Mouse (Mus musculus) thymus, adult 2 months (tissue): ENCODE measurements around the gene Rmdn3. TPM values are rescaled to one million over a fixed set of nuclear protein-coding genes. Genes with fewer than 3 reads are reported as not detected.

Experiments
- DNase-seq: peaks from one replicate; pipeline ENCODE4 v3.0.0; 2021
- H3K27ac ChIP-seq: fragments of 200-500 bp; 2 replicates; pipeline ENCODE4 v1.5.1; 2012; ENCODE audit warnings: low read length, control low read depth; ENCODE audit not compliant: control insufficient read depth, insufficient read depth
- H3K27me3 ChIP-seq: fragments of 200-500 bp; 2 replicates; pipeline ENCODE4 v1.6.1; 2012; ENCODE audit warnings: mild to moderate bottlenecking, low read length, moderate library complexity, mixed read lengths; ENCODE audit not compliant: control insufficient read depth, insufficient read depth
- H3K36me3 ChIP-seq: fragments of 200-500 bp; 2 replicates; pipeline ENCODE4 v1.6.1; 2012; ENCODE audit warnings: mild to moderate bottlenecking, low read length, moderate library complexity; ENCODE audit not compliant: control insufficient read depth, insufficient read depth
- H3K4me1 ChIP-seq: fragments of 200-500 bp; replicated peaks from 2 replicates; pipeline ENCODE4 v1.6.1; 2012; ENCODE audit warnings: low read length; ENCODE audit not compliant: control insufficient read depth, insufficient read depth
- H3K4me3 ChIP-seq: fragments of 200-500 bp; 2 replicates; pipeline ENCODE4 v1.5.1; 2012; ENCODE audit warnings: mild to moderate bottlenecking, low read length, control low read depth, moderate library complexity; ENCODE audit not compliant: control insufficient read depth, insufficient read depth
- CTCF ChIP-seq: fragments of 200-500 bp; IDR thresholded peaks from 2 replicates; pipeline ENCODE4 v1.5.1; 2012; ENCODE audit warnings: mild to moderate bottlenecking, control low read depth, low read length, moderate library complexity, borderline replicate concordance; ENCODE audit not compliant: control insufficient read depth, poor library complexity, insufficient read depth; ENCODE audit errors: extremely low read depth
- POLR2A ChIP-seq: fragments of 200-500 bp; IDR thresholded peaks from 2 replicates; pipeline ENCODE4 v1.6.1; 2012; ENCODE audit warnings: mild to moderate bottlenecking, low read length, control low read depth, moderate library complexity; ENCODE audit not compliant: control insufficient read depth, poor library complexity, insufficient read depth; ENCODE audit errors: extremely low read depth
- WGBS: fragments of 180-500 bp; shearing (Covaris S2); methylation state at CpG from one replicate; pipeline ENCODE4 v1.1.7; 2018; 5-methylcytosine and 5-hydroxymethylcytosine counted together
- polyA plus RNA-seq: library from polyadenylated mRNA; depleted of rRNA; stranded (reverse); fragments of >200 nt; gene quantifications from 2 replicates; pipeline ENCODE4 v1.2.3, GENCODE M21; 2012

Gene Rmdn3
- polyA plus RNA-seq, 1 experiment = 19.3 TPM

DNA sequence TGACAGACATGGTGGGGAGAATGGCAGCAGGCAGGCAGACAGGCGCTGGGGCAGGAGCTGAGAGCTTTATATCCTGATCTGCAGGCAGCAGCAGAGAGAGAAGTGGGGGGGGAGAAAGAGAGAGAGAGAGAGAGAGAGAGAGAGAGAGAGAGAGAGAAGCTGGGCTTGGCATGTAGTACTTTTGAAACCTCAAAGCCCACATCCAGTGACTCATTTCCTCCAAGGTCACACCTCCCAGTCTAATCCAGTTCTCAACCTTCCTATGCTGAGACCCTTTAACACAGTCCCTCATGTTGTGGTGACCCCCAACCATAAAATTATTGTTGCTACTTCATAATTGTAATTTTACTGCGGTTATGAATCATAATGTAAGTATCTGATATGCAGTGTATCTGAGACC lies 13.4 kb upstream of the Rmdn3 start:
- Histone ChIP-seq H3K27me3 (peaks cover 6% of the 10 kb centered on the region; the same call in 1 of the 2 replicates), H3K36me3 (no peaks in the 10 kb centered on the region), H3K4me3 (no peak overlapping the region), H3K4me1 (peaks cover 11% of the 10 kb centered on the region), H3K27ac (no peak overlapping the region)
- TF ChIP-seq CTCF (no peak), POLR2A (no peak)
- 85% methylated on average over 2 of the region's 2 CpGs for WGBS
- DNase-seq = no peak

DNA sequence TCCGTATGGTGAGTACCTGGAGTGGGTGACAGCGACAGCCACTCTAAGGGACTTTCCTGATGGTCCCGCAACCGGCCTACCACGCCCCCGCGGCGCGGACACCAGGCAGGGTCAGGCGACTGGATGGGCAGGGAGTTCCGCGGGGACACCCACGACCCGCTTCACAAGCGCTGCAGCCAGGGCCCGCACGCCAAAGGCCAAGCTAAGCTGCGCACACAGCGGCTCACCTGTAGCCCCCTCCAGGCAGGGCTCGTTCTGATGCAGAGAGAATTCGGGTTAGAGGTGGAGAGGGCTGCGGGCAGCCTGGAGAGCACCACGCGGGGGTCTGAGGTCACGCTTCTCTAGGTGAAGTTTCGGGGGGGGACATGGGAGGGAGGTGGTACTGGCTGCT lies 11.0 kb upstream of the Rmdn3 start:
- DNase-seq = no peak
- H3K36me3 ChIP-seq = no peaks in the 10 kb centered on the region
- no peak for TF ChIP-seq POLR2A
- no peak for TF ChIP-seq CTCF
- H3K27me3 ChIP-seq = peaks cover 6% of the 10 kb centered on the region; the same call in 1 of the 2 replicates
- WGBS = 13% methylated on average over 26 of the region's 26 CpGs
- peaks cover 11% of the 10 kb centered on the region for H3K4me1 ChIP-seq
- H3K4me3 ChIP-seq = peak overlapping the region; percentile 22
- H3K27ac ChIP-seq = no peak overlapping the region

DNA sequence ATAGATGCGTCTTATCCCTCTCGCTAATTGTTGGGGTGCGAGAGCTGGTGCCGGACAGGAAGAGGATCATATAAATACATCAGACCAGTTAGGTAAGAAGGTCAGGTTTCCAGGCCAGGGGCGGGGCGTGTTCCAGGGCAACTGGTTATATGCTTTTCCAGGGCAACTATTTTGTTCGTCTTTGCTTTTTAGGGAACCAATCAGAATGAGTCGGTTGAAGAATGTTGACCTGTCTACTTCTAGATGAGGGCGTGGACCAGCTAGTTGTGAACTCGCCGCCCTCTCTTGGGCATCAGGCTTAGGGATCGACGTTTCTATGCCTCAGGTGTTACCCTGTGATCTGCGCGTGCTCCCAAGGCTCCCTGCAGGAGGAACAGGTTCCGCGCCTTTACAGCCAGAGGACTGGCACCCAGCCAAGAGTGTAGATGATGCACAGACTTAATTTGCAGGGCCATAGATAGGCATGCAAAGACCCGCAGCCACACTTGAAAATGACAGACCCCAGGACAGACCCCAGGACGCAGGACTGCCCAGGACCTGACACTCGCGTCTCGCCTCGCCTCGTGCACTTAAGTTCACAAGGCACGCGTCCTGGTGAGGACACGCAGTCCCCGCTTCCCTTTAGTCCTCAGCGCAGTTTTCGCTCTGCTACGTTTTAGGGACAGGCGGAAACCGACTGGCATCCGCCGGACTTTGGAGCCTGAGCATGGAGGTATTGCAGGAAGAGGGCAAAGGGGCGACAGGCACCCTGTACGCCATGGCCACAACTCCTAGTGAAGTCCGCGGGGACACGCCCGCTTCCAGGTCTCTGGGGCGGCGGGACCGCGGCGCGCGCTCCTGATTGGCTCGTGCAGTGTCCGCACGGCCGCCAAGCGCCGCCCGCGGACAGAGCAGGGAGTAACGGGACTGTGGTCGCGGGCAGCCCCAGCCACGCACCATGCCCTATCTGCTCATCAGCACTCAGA lies 10.3 kb upstream of the Rmdn3 start, which contains the start of gene Gchfr:
Gchfr (plus strand) TSS at position 873 of the 965 bp plus-strand sequence.
- peak; percentile 8 for DNase-seq
- TF ChIP-seq CTCF (no peak), POLR2A (no peak)
- peak within 1 kb of the TSS; percentile 22 for H3K4me3 ChIP-seq
- H3K4me1 ChIP-seq = peaks cover 11% of the 10 kb centered on the region
- no peak within 1 kb of the TSS for H3K27ac ChIP-seq
- H3K27me3 ChIP-seq = peaks cover 6% of the 10 kb centered on the region; the same call in 1 of the 2 replicates
- no peaks in the 10 kb centered on the region for H3K36me3 ChIP-seq
- 1% methylated on average over 60 of the region's 60 CpGs for WGBS

DNA sequence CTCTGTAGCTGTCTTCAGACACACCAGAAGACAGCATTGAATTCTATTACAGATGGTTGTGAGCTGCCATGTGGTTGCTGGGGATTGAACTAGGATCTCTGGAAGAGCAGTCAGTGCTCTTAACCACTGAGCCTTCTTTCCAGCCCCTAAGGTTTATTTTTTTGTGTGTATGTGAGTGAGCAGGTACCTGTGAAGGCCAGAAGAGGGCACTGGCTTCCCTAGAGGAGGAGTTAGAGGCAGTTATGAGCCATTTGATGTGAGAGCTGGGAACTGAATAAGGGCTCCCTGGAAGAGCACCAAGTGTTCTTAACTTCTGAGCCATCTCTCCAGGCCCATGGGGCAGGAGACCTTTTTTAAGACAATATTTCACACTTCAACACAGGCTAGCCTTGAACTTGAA lies 8.6 kb upstream of the Rmdn3 start:
- H3K4me1 ChIP-seq = peaks cover 11% of the 10 kb centered on the region
- no peaks in the 10 kb centered on the region for H3K36me3 ChIP-seq

DNA sequence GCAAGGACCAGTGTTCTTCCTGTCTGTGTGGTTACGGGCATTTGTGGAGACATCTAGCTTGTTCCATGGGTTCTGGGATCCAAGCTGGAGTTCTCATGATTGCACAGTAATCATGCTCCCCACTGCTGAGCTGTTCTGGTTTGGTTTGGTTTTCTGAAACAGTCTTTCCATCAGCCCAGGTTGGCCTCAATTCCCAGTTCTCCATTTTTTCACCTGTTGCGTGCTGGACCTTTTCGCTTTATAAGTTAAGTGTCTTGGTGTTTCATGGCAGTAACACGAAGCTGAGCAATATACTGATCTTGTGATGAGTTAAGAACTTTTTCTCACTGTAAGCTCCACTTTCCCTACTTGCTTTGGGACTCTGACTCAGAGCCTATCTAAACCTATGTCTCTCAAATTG lies 7.2 kb upstream of the Rmdn3 start:
- peaks cover 6% of the 10 kb centered on the region; the same call in 1 of the 2 replicates for H3K27me3 ChIP-seq
- H3K4me1 ChIP-seq = peaks cover 11% of the 10 kb centered on the region
- no peak for TF ChIP-seq POLR2A
- H3K36me3 ChIP-seq = no peaks in the 10 kb centered on the region
- H3K27ac ChIP-seq = no peak overlapping the region
- no peak overlapping the region for H3K4me3 ChIP-seq
- 96% methylated on average over 4 of the region's 4 CpGs for WGBS
- no peak for DNase-seq

More for the DNA sequence above, 8.6 kb upstream of the Rmdn3 start:
- H3K27me3 ChIP-seq = peaks cover 6% of the 10 kb centered on the region; the same call in 1 of the 2 replicates
- no peak overlapping the region for H3K27ac ChIP-seq
- DNase-seq = no peak
- no peak overlapping the region for H3K4me3 ChIP-seq
- no peak for TF ChIP-seq CTCF
- TF ChIP-seq POLR2A = no peak

DNA sequence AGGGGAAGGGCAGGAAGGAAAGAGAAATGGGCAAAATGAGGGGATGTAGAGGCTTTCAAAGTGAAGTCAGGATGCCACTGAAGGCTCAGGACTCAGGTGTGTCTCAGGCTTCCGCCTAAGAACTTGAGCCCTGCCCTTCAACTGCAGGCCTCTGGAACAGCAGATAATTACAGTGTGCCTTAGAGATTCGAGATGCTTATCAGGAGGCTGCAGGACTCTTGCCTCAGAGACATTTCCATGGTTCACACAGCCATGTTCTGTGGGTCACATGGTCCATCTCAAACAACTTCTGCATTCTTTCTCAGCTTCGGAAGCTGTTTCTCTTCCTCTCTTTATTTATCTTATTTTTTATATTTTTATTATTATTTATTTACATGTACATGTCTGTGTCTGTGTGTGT lies 6.3 kb upstream of the Rmdn3 start:
- H3K27me3 ChIP-seq = peaks cover 6% of the 10 kb centered on the region; the same call in 1 of the 2 replicates
- no peak for DNase-seq
- peaks cover 11% of the 10 kb centered on the region for H3K4me1 ChIP-seq
- H3K4me3 ChIP-seq = no peak overlapping the region
- 26% methylated on average over 3 of the region's 3 CpGs for WGBS
- TF ChIP-seq CTCF (no peak), POLR2A (no peak)
- H3K27ac ChIP-seq = no peak overlapping the region
- no peaks in the 10 kb centered on the region for H3K36me3 ChIP-seq

DNA sequence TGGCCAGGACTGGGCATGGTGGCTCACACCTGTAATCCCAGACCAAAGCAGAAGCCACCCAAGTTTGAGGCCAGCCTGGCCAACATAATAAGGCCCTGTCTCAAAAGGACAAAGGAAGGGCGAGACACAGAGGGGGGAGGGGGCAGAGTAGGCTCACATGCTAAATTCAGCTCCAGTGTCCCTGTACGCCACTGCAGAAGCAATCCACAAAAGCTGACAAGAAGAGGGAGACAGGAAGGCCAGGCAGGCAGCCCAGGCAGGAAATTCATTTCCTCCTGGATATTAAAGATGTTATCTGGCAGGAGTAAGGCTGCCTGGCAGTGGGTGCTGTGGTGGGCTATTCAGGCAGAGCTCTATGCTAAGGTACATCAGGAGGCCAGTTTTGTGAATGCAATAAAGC lies 4.4 kb upstream of the Rmdn3 start:
- Histone ChIP-seq H3K36me3 (no peaks in the 10 kb centered on the region), H3K4me1 (0 out of 2 replicates have a peak, but pooled peaks cover under 1% of the 10 kb centered on the region), H3K27ac (no peak overlapping the region), H3K4me3 (no peak overlapping the region), H3K27me3 (no peaks in the 10 kb centered on the region)
- WGBS = 77% methylated on average over 2 of the region's 2 CpGs
- TF ChIP-seq CTCF (no peak), POLR2A (no peak)
- no peak for DNase-seq
